ENCODE assay signal across 8 mouse cellular contexts in the genomic region with DNA sequence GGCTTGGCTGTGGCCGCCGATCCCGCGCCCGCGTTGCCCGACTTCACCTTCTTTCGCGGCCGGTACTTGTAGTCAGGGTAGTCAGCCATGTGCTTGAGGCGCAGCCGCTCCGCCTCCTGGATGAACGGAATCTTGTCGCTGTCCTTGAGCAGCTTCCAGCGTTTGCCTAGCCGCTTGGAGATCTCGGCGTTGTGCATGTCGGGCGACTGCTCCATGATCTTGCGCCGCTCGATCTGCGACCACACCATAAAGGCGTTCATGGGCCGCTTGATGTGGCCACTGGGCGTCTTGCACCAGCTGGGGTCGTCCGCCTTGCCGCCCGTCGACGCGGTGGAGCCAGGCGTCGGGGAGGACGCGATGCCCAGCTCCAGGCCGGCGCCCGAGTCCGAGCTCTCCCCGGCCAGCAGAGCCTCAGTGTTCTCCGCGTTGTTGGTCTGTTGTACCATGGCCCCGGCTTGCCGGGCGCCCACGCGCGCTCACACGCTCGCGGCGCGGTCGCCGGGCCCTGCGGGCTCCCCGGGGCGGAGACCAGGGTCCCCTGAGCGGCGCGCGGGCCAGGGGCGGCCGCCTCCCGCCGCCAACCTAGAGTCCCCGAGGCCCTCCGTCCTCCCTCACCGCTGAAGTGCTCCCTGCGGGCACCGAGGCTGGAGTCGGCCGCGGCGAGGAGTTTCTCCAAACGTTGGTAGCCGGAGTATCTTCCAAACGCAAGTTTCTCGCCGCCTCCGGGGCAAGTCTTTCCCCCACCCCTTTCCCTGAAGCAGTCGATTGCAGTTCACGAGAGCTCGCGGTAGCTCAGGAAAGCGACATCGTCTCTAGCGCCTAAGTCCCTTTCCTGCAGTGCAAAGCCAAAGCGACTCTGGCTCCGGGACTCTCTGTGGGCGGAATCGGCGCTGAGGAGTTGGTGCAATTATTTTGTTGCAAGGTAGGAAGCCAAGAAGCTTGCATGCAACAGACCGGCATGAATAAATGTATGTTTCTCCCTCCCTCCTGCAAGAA. TPM values are rescaled to one million over a fixed set of nuclear protein-coding genes. Genes with fewer than 3 reads are reported as not detected.
DNase-seq lines count a peak whose midpoint lies in the region; ATAC-seq and TF ChIP-seq lines count a peak whose summit lies in the region.

No protein-coding gene starts in this region.

- peak; percentile 65 for DNase-seq in NIH3T3 (ENCODE audit: low read depth)
- DNase-seq in cerebellum, adult 2 months, result peak; percentile 57 to 64
- DNase-seq in frontal cortex, adult 2 months (ENCODE audit: extremely low spot score in 1 of 2, low spot score in 1 of 2), result peak; percentile 38 to 65
- DNase-seq in heart, postnatal 4 days, result peak; percentile 67
- peak; percentile 35 to 60 for DNase-seq in layer of hippocampus, adult 8-10 months (ENCODE audit: low spot score in 2 of 2)
- DNase-seq in right cerebral cortex, adult 18-20 months, result peak; percentile 72
- DNase-seq in urinary bladder, adult 2 months (ENCODE audit: low spot score), result peak; percentile 55

- ATAC-seq in lung, embryonic 15.5 days (ENCODE audit: borderline replicate concordance, extremely low read depth, low FRiP score, low TSS enrichment), result peak; percentile 32; the same call in 1 of the 2 replicates

- no peaks in the 10 kb centered on the region for H3K27me3 ChIP-seq in cerebellum, adult 2 months (ENCODE audit: control insufficient read depth, insufficient read depth, low read length)
- H3K27me3 ChIP-seq in lung, embryonic 15.5 days, result no peaks in the 10 kb centered on the region

- no peaks in the 10 kb centered on the region for H3K9me3 ChIP-seq in lung, embryonic 15.5 days

- H3K36me3 ChIP-seq in lung, embryonic 15.5 days, result no peaks in the 10 kb centered on the region

- peak overlapping the region; percentile 98 for H3K9ac ChIP-seq in lung, embryonic 15.5 days

- H3K4me2 ChIP-seq in lung, embryonic 15.5 days, result peak overlapping the region; percentile 51

- H3K27ac ChIP-seq in cerebellum, adult 2 months (ENCODE audit: insufficient read depth, low read length), result peak overlapping the region; percentile 29
- H3K27ac ChIP-seq in lung, embryonic 15.5 days, result peak overlapping the region; percentile 99

- no peak for TF ChIP-seq CTCF in cerebellum, adult 2 months (IDR thresholded peaks at IDR 0.05; ENCODE audit: borderline replicate concordance, insufficient read depth, low read depth, low read length)

- no peaks in the 10 kb centered on the region for H3K4me1 ChIP-seq in cerebellum, adult 2 months (ENCODE audit: control insufficient read depth, insufficient read depth, low read length)
- peaks cover 26% of the 10 kb centered on the region for H3K4me1 ChIP-seq in lung, embryonic 15.5 days

- H3K4me3 ChIP-seq in cerebellum, adult 2 months (replicated peaks; ENCODE audit: insufficient read depth, low read depth, low read length), result peak overlapping the region; percentile 69
- H3K4me3 ChIP-seq in lung, embryonic 15.5 days, result peak overlapping the region; percentile 89

- WGBS in cerebellum, adult 2 months, result under 1% methylated on average over 98 of the region's 98 CpGs
- under 1% methylated on average over 95 of the region's 98 CpGs for WGBS in lung, embryonic 15.5 days

- TF ChIP-seq POLR2A in cerebellum, adult 2 months (IDR thresholded peaks at IDR 0.05; ENCODE audit: borderline replicate concordance, insufficient read depth, low read length), result no peak

RNA-seq across cellular contexts. Expression of gene Sox4, which starts 0.6 kb away (rescaled TPM):
- 4.2 and 4.7 TPM in 2 replicates for polyA plus RNA-seq in cerebellum, adult 2 months (2012; rRNA removed)
- polyA plus RNA-seq in frontal cortex, adult 2 months (2012; rRNA removed), result 35.5 and 41.6 TPM in 2 replicates
- 100 to 1,000 TPM; 117 to 131 TPM for total RNA-seq in heart, postnatal 4 days (2021)
- 10 to 100 TPM; 13.5 to 16.0 (median 14.4) TPM for total RNA-seq in layer of hippocampus, adult 8-10 months (2022)
- 60.7 and 61.2 TPM in 2 replicates for polyA plus RNA-seq in lung, embryonic 15.5 days (2015; fragmentation: Nextera tagmentation; extraction: Ambion mirVana)
- 19.1 and 19.8 TPM in 2 replicates for polyA plus RNA-seq in urinary bladder, adult 2 months (2012; rRNA removed)

Comparison
In these comparisons a context has a peak if more than half of its experiments do, and no peak if none do; other contexts are left out.
1. Peak in every context shown above with its lines: DNase-seq, ATAC-seq, H3K4me3 ChIP-seq and H3K27ac ChIP-seq.